Mouse (Mus musculus): ENCODE data around the gene Fggy.

GRCm38 (mm10) chr4:95712802-95713201 is 155.5 kb downstream of the Fggy start:
- no peak for TF ChIP-seq CTCF (IDR thresholded peaks at IDR 0.05; ENCODE audit: low read depth)
- TF ChIP-seq EP300 (IDR thresholded peaks at IDR 0.05; ENCODE audit: low read depth): no peak

Data from liver, embryonic 14.5 days (tissue).